Mouse (Mus musculus) heart, embryonic 15.5 days (tissue): ENCODE results near the gene Nsmf. TPM values are rescaled to one million over a fixed set of nuclear protein-coding genes. Genes with fewer than 3 reads are reported as not detected.

Experiments used
- ATAC-seq: fragments of 200-750 bp; cut with Nextera tagmentation; replicated peaks from 2 replicates; pipeline ENCODE4 v1.8.0; 2017; ENCODE audit warnings: low read depth, moderate TSS enrichment; ENCODE audit not compliant: insufficient number of reproducible peaks, insufficient read depth, low FRiP score
- H3K27ac ChIP-seq: fragments of 300-500 bp; sonication (generic); 2 replicates; pipeline ENCODE4 v1.5.1; 2015; ENCODE audit warnings: mild to moderate bottlenecking, inconsistent platforms
- H3K27me3 ChIP-seq: fragments of 300-500 bp; sonication (generic); 2 replicates; pipeline ENCODE4 v1.6.1; 2015; ENCODE audit warnings: inconsistent platforms
- H3K36me3 ChIP-seq: fragments of 300-500 bp; sonication (generic); 2 replicates; pipeline ENCODE4 v1.6.1; 2015; ENCODE audit warnings: mild to moderate bottlenecking, inconsistent platforms
- H3K4me1 ChIP-seq: fragments of 300-500 bp; sonication (generic); replicated peaks from 2 replicates; pipeline ENCODE4 v1.6.1; 2015; ENCODE audit warnings: inconsistent platforms
- H3K4me2 ChIP-seq: fragments of 300-500 bp; sonication (generic); 2 replicates; pipeline ENCODE4 v1.6.1; 2015; ENCODE audit warnings: inconsistent platforms, mild to moderate bottlenecking, moderate library complexity
- H3K4me3 ChIP-seq: fragments of 300-500 bp; sonication (generic); 2 replicates; pipeline ENCODE4 v1.5.1; 2015; ENCODE audit warnings: mild to moderate bottlenecking, inconsistent platforms
- H3K9ac ChIP-seq: fragments of 300-500 bp; sonication (generic); 2 replicates; pipeline ENCODE4 v1.6.1; 2015; ENCODE audit warnings: mild to moderate bottlenecking, inconsistent platforms
- H3K9me3 ChIP-seq: fragments of 300-500 bp; sonication (generic); replicated peaks from 2 replicates; pipeline ENCODE4 v1.6.1; 2016; ENCODE audit warnings: inconsistent platforms
- WGBS: fragments of 180-500 bp; shearing (Covaris S2); methylation state at CpG from one replicate; pipeline ENCODE4 v1.1.7; 2015; ENCODE audit warnings: mixed read lengths; 5-methylcytosine and 5-hydroxymethylcytosine counted together
- polyA plus RNA-seq: library from polyadenylated mRNA; unstranded; fragments of >200 nt; fragmentation: Nextera tagmentation; extraction: Ambion mirVana; gene quantifications from 2 replicates; pipeline ENCODE4 v1.2.1, GENCODE M21; 2015

The Nsmf gene
- polyA plus RNA-seq, 1 experiment from 2014 or later: 55.9 TPM

- 77% methylated on average over 5 of the region's 5 CpGs for WGBS
- H3K27ac ChIP-seq: no peak overlapping the region
- ATAC-seq: no peak
- no peak overlapping the region for H3K9ac ChIP-seq
- H3K4me3 ChIP-seq: no peak overlapping the region
- H3K4me2 ChIP-seq: no peak overlapping the region
- H3K9me3 ChIP-seq: no peaks in the 10 kb centered on the region
- no peaks in the 10 kb centered on the region for H3K36me3 ChIP-seq
- no peaks in the 10 kb centered on the region for H3K4me1 ChIP-seq
- peaks cover 7% of the 10 kb centered on the region for H3K27me3 ChIP-seq
Measured at GRCm38 (mm10) chr2:25085571-25085970, 31.4 kb downstream of the Nsmf start.

- no peak overlapping the region for H3K4me2 ChIP-seq
- 74% methylated on average over 2 of the region's 2 CpGs for WGBS
Measured at GRCm38 (mm10) chr2:25087842-25088241, 33.7 kb downstream of the Nsmf start.

GRCm38 (mm10) chr2:25088636-25089035 is 34.5 kb downstream of the Nsmf start:
- H3K36me3 ChIP-seq: no peaks in the 10 kb centered on the region
- no peak for ATAC-seq

More at GRCm38 (mm10) chr2:25087842-25088241, 33.7 kb downstream of the Nsmf start:
- Histone ChIP-seq H3K27ac (no peak overlapping the region), H3K4me1 (no peaks in the 10 kb centered on the region), H3K36me3 (no peaks in the 10 kb centered on the region), H3K9me3 (no peaks in the 10 kb centered on the region), H3K4me3 (no peak overlapping the region), H3K9ac (no peak overlapping the region), H3K27me3 (peaks cover 6% of the 10 kb centered on the region)
- no peak for ATAC-seq

GRCm38 (mm10) chr2:25094785-25095108 is 40.6 kb downstream of the Nsmf start:
- Histone ChIP-seq H3K4me1 (peaks cover 4% of the 10 kb centered on the region; the same call in 1 of the 2 replicates), H3K4me3 (0 out of 2 replicates have a peak overlapping the region, but pooled peaks have one; percentile 7), H3K27ac (no peak overlapping the region), H3K9me3 (no peaks in the 10 kb centered on the region), H3K9ac (no peak overlapping the region), H3K36me3 (no peaks in the 10 kb centered on the region), H3K4me2 (peak overlapping the region; percentile 42), H3K27me3 (peaks cover 13% of the 10 kb centered on the region)
- WGBS: 32% methylated on average over 17 of the region's 17 CpGs
- ATAC-seq: no peak

More at GRCm38 (mm10) chr2:25088636-25089035, 34.5 kb downstream of the Nsmf start:
- no peaks in the 10 kb centered on the region for H3K4me1 ChIP-seq
- H3K9ac ChIP-seq: no peak overlapping the region
- no peak overlapping the region for H3K4me3 ChIP-seq
- WGBS: 71% methylated on average over 3 of the region's 3 CpGs
- no peak overlapping the region for H3K27ac ChIP-seq
- H3K27me3 ChIP-seq: no peaks in the 10 kb centered on the region
- H3K9me3 ChIP-seq: no peaks in the 10 kb centered on the region
- H3K4me2 ChIP-seq: no peak overlapping the region

- Histone ChIP-seq H3K36me3 (no peaks in the 10 kb centered on the region), H3K27me3 (peaks cover 13% of the 10 kb centered on the region), H3K4me2 (peak within 1 kb of the TSS; percentile 42), H3K27ac (no peak within 1 kb of the TSS), H3K9ac (no peak within 1 kb of the TSS), H3K9me3 (no peaks in the 10 kb centered on the region), H3K4me3 (0 out of 2 replicates have a peak within 1 kb of the TSS, but pooled peaks have one; percentile 7), H3K4me1 (peaks cover 4% of the 10 kb centered on the region; the same call in 1 of the 2 replicates)
- WGBS: 44% methylated on average over 28 of the region's 28 CpGs
- peak; percentile 30; the same call in 1 of the 2 replicates for ATAC-seq
Measured at GRCm38 (mm10) chr2:25095109-25095850, 41.1 kb downstream of the Nsmf start, which contains the start of gene Noxa1. Gene Noxa1 (minus strand): TSS chr2:25095149.

- Histone ChIP-seq H3K4me2 (no peak overlapping the region), H3K9ac (no peak overlapping the region), H3K9me3 (no peaks in the 10 kb centered on the region), H3K27ac (no peak overlapping the region), H3K36me3 (no peaks in the 10 kb centered on the region), H3K27me3 (peaks cover 13% of the 10 kb centered on the region), H3K4me1 (peaks cover 4% of the 10 kb centered on the region; the same call in 1 of the 2 replicates), H3K4me3 (no peak overlapping the region)
- no peak for ATAC-seq
- WGBS: 55% methylated on average over 3 of the region's 3 CpGs
Measured at GRCm38 (mm10) chr2:25098005-25098615, 44.0 kb downstream of the Nsmf start.

GRCm38 (mm10) chr2:25098956-25099355 is 44.8 kb downstream of the Nsmf start:
- H3K4me3 ChIP-seq: no peak overlapping the region
- no peaks in the 10 kb centered on the region for H3K36me3 ChIP-seq
- H3K9me3 ChIP-seq: no peaks in the 10 kb centered on the region
- ATAC-seq: peak; percentile 34; the same call in 1 of the 2 replicates
- H3K9ac ChIP-seq: no peak overlapping the region
- no peak overlapping the region for H3K27ac ChIP-seq
- 43% methylated on average over 5 of the region's 5 CpGs for WGBS
- peaks cover 4% of the 10 kb centered on the region; the same call in 1 of the 2 replicates for H3K4me1 ChIP-seq
- peaks cover 11% of the 10 kb centered on the region for H3K27me3 ChIP-seq
- no peak overlapping the region for H3K4me2 ChIP-seq

- peaks cover 4% of the 10 kb centered on the region for H3K27me3 ChIP-seq
- H3K27ac ChIP-seq: no peak overlapping the region
- H3K4me1 ChIP-seq: peaks cover 2% of the 10 kb centered on the region; the same call in 1 of the 2 replicates
- no peaks in the 10 kb centered on the region for H3K9me3 ChIP-seq
- H3K4me3 ChIP-seq: no peak overlapping the region
- H3K36me3 ChIP-seq: no peaks in the 10 kb centered on the region
- WGBS: 70% methylated on average over 3 of the region's 3 CpGs
- no peak overlapping the region for H3K9ac ChIP-seq
- no peak overlapping the region for H3K4me2 ChIP-seq
- no peak for ATAC-seq
Measured at GRCm38 (mm10) chr2:25099703-25100102, 45.5 kb downstream of the Nsmf start.

- no peak overlapping the region for H3K4me3 ChIP-seq
- H3K9ac ChIP-seq: no peak overlapping the region
- no peak overlapping the region for H3K27ac ChIP-seq
- no peak overlapping the region for H3K4me2 ChIP-seq
- ATAC-seq: no peak
- H3K4me1 ChIP-seq: peaks cover 18% of the 10 kb centered on the region
- 85% methylated on average over 2 of the region's 2 CpGs for WGBS
- H3K36me3 ChIP-seq: no peaks in the 10 kb centered on the region
- H3K9me3 ChIP-seq: no peaks in the 10 kb centered on the region
- no peaks in the 10 kb centered on the region for H3K27me3 ChIP-seq
Measured at GRCm38 (mm10) chr2:25104122-25104521, 50.0 kb downstream of the Nsmf start.

- Histone ChIP-seq H3K4me3 (no peak overlapping the region), H3K36me3 (no peaks in the 10 kb centered on the region), H3K9ac (no peak overlapping the region), H3K4me1 (peaks cover 24% of the 10 kb centered on the region), H3K27me3 (no peaks in the 10 kb centered on the region), H3K9me3 (no peaks in the 10 kb centered on the region), H3K4me2 (no peak overlapping the region), H3K27ac (peak overlapping the region; percentile 70)
- 29% methylated on average over 3 of the region's 3 CpGs for WGBS
- peak; percentile 56; the same call in 1 of the 2 replicates for ATAC-seq
Measured at GRCm38 (mm10) chr2:25106045-25106444, 51.9 kb downstream of the Nsmf start.

GRCm38 (mm10) chr2:25109487-25109886 is 55.3 kb downstream of the Nsmf start:
- H3K9me3 ChIP-seq: no peaks in the 10 kb centered on the region
- no peak overlapping the region for H3K9ac ChIP-seq
- ATAC-seq: no peak
- H3K4me3 ChIP-seq: no peak overlapping the region
- H3K27me3 ChIP-seq: no peaks in the 10 kb centered on the region
- no peaks in the 10 kb centered on the region for H3K36me3 ChIP-seq
- no peak overlapping the region for H3K4me2 ChIP-seq
- H3K27ac ChIP-seq: no peak overlapping the region; the same call in 1 of the 2 replicates
- peaks cover 33% of the 10 kb centered on the region for H3K4me1 ChIP-seq
